Mouse (Mus musculus): ENCODE results near the gene Gm8897. TPM values are rescaled to one million over a fixed set of nuclear protein-coding genes. Genes with fewer than 3 reads are reported as not detected.
"Not testable (repeated sequence)": the region's sequence is repeated elsewhere in the genome, so short reads cannot be mapped to it uniquely, and the experiment has no call there.

Gene Gm8897
- polyA plus RNA-seq (2012; ENCODE audit: insufficient read depth, insufficient read length, missing spikeins): not detected in 2 replicates

GRCm38 (mm10) chr5:11416118-11416517, at the start of gene Gm8897:
Gene Gm8897, plus strand, starts transcription at chr5:11416418.
- not testable (repeated sequence) for H3K27ac ChIP-seq (ENCODE audit: insufficient read depth, low read depth, low read length); H3K4me3 ChIP-seq (ENCODE audit: insufficient read depth, low read length); H3K4me1 ChIP-seq (ENCODE audit: control insufficient read depth, insufficient read depth, low read length)

GRCm38 (mm10) chr5:11416691-11417090, 473 bp downstream of the Gm8897 start:
- not testable (repeated sequence) for H3K4me1 ChIP-seq (ENCODE audit: control insufficient read depth, insufficient read depth, low read length); H3K27ac ChIP-seq (ENCODE audit: insufficient read depth, low read depth, low read length); H3K4me3 ChIP-seq (ENCODE audit: insufficient read depth, low read length)

Other genes with a start within 250 kb of the Gm8897 start
- not detected in 2 replicates for gene Gm5861, start 233.3 kb upstream of the Gm8897 start, polyA plus RNA-seq (2012; ENCODE audit: insufficient read depth, insufficient read length, missing spikeins)
- not detected in 2 replicates for gene Gm8890, start 160.4 kb upstream of the Gm8897 start, polyA plus RNA-seq (2012; ENCODE audit: insufficient read depth, insufficient read length, missing spikeins)
- gene Speer1, start 74.9 kb upstream of the Gm8897 start, polyA plus RNA-seq (2012; ENCODE audit: insufficient read depth, insufficient read length, missing spikeins): not detected in 2 replicates
- gene Gm8906, start 86.3 kb downstream of the Gm8897 start, polyA plus RNA-seq (2012; ENCODE audit: insufficient read depth, insufficient read length, missing spikeins): not detected in 2 replicates
- not detected in 2 replicates for gene Gm6460, start 178.5 kb downstream of the Gm8897 start, polyA plus RNA-seq (2012; ENCODE audit: insufficient read depth, insufficient read length, missing spikeins)